Mouse (Mus musculus): ENCODE measurements around the gene Zfyve27.
A peak's percentile ranks its signal among the peaks of the same experiment; 100 is the strongest.

GRCm38 (mm10) chr19:42229499-42230287 lies 65.9 kb downstream of the Zfyve27 start:
- no peak for TF ChIP-seq CTCF (IDR thresholded peaks at IDR 0.05 in 2 of 3, conservative IDR thresholded peaks at IDR 0.05 in 1 of 3; ENCODE audit: control insufficient read depth in 1 of 3, insufficient read depth in 1 of 3, low read depth in 2 of 3, low read length in 3 of 3, poor library complexity in 1 of 3, severe bottlenecking in 1 of 3)
- peak; percentile 69 for TF ChIP-seq USF1 (IDR thresholded peaks at IDR 0.05; ENCODE audit: low read depth, low read length)

Data from MEL (cell line).